ENCODE assay signal across 8 mouse cellular contexts in genomic region chr2:160744040-160744822, GRCm38 (mm10). TPM values are rescaled to one million over a fixed set of nuclear protein-coding genes. Genes with fewer than 3 reads are reported as not detected.
DNase-seq lines count a peak whose midpoint lies in the region; ATAC-seq and TF ChIP-seq lines count a peak whose summit lies in the region.

No protein-coding gene starts in this region.

- H3K4me1 ChIP-seq in liver, embryonic 14.5 days (replicated peaks; ENCODE audit: control insufficient read depth in 2 of 2, insufficient read depth in 2 of 2, low read length in 1 of 2): peaks cover 0 to 13% of the 10 kb centered on the region in 2 experiments; a peak in 2 of 4 replicates
- peaks cover 45% of the 10 kb centered on the region for H3K4me1 ChIP-seq in lung, postnatal 0 days (ENCODE audit: insufficient read depth, low read depth, low read length)
- peaks cover 13% of the 10 kb centered on the region for H3K4me1 ChIP-seq in small intestine, adult 2 months (ENCODE audit: control insufficient read depth, insufficient read depth, insufficient read length, low read length)
- H3K4me1 ChIP-seq in forebrain, embryonic 16.5 days (replicated peaks; ENCODE audit: control insufficient read depth, insufficient read depth, low read length): peaks cover 30% of the 10 kb centered on the region

- H3K27me3 ChIP-seq in liver, embryonic 14.5 days (ENCODE audit: control insufficient read depth, insufficient read depth, low read length): no peaks in the 10 kb centered on the region
- H3K27me3 ChIP-seq in lung, postnatal 0 days (replicated peaks; ENCODE audit: insufficient read depth, low read length): no peaks in the 10 kb centered on the region
- no peaks in the 10 kb centered on the region for H3K27me3 ChIP-seq in small intestine, adult 2 months (ENCODE audit: control insufficient read depth, insufficient read depth, low read length)
- no peaks in the 10 kb centered on the region for H3K27me3 ChIP-seq in forebrain, embryonic 16.5 days (replicated peaks; ENCODE audit: control insufficient read depth, insufficient read depth, low read length)

- whole genome bisulfite sequencing in liver, embryonic 14.5 days (ENCODE audit: insufficient replicate concordance): 56% methylated on average over 7 of the region's 7 CpGs
- WGBS in lung, postnatal 0 days: 65% methylated on average over 7 of the region's 7 CpGs
- WGBS in small intestine, adult 2 months: 84% methylated on average over 7 of the region's 7 CpGs
- 89% methylated on average over 7 of the region's 7 CpGs for WGBS in forebrain, embryonic 16.5 days

- no peak overlapping the region for H3K4me2 ChIP-seq in liver, embryonic 14.5 days (ENCODE audit: low read depth)
- no peak overlapping the region for H3K4me2 ChIP-seq in lung, postnatal 0 days (replicated peaks; ENCODE audit: low read depth, low read length)
- H3K4me2 ChIP-seq in forebrain, embryonic 16.5 days (ENCODE audit: low read length): no peak overlapping the region

- H3K36me3 ChIP-seq in liver, embryonic 14.5 days (replicated peaks; ENCODE audit: control insufficient read depth, insufficient read depth, low read depth): no peaks in the 10 kb centered on the region
- peaks cover 15% of the 10 kb centered on the region for H3K36me3 ChIP-seq in lung, postnatal 0 days (ENCODE audit: insufficient read depth, low read length)
- peaks cover 8% of the 10 kb centered on the region for H3K36me3 ChIP-seq in small intestine, adult 2 months (ENCODE audit: control insufficient read depth, insufficient read depth, low read length)
- peaks cover 17% of the 10 kb centered on the region for H3K36me3 ChIP-seq in forebrain, embryonic 16.5 days (ENCODE audit: control insufficient read depth, insufficient read depth)

- H3K9me3 ChIP-seq in liver, embryonic 14.5 days (ENCODE audit: control insufficient read depth, low read length): no peaks in the 10 kb centered on the region
- no peaks in the 10 kb centered on the region for H3K9me3 ChIP-seq in lung, postnatal 0 days (ENCODE audit: low read length)
- H3K9me3 ChIP-seq in forebrain, embryonic 16.5 days (ENCODE audit: control insufficient read depth, low read length): no peaks in the 10 kb centered on the region

- peak; percentile 50 for TF ChIP-seq CTCF in liver, embryonic 14.5 days (IDR thresholded peaks at IDR 0.05; ENCODE audit: low read depth)
- TF ChIP-seq CTCF in lung, postnatal 0 days (IDR thresholded peaks at IDR 0.05): peak; percentile 79
- TF ChIP-seq CTCF in small intestine, adult 2 months (IDR thresholded peaks at IDR 0.05; ENCODE audit: extremely low read depth, insufficient read length, insufficient replicate concordance, low read depth, low read length): peak; percentile 43; the same call in 1 of the 2 replicates

- no peak for TF ChIP-seq POLR2A in small intestine, adult 2 months (IDR thresholded peaks at IDR 0.05; ENCODE audit: low read depth, low read length)

- ATAC-seq in liver, embryonic 14.5 days (ENCODE audit: insufficient read depth): no peak
- ATAC-seq in lung, postnatal 0 days: peak; percentile 46
- no peak for ATAC-seq in forebrain, embryonic 16.5 days

- no peak overlapping the region for H3K27ac ChIP-seq in liver, embryonic 14.5 days
- H3K27ac ChIP-seq in lung, postnatal 0 days (ENCODE audit: low read length): peak overlapping the region; percentile 69
- no peak overlapping the region for H3K27ac ChIP-seq in small intestine, adult 2 months (ENCODE audit: insufficient read depth, low read depth, low read length)
- H3K27ac ChIP-seq in forebrain, embryonic 16.5 days (ENCODE audit: low read length): no peak overlapping the region

- DNase-seq in liver, embryonic 14.5 days (ENCODE audit: low read depth in 3 of 3, low spot score in 3 of 3): peak in 1 of 3 experiments; percentile 33
- DNase-seq in liver (no peak), ZHBTc4 (ENCODE audit: low read depth, low spot score) (peak; percentile 90)
- DNase-seq in embryo, embryonic 11 days: peak; percentile 68
- DNase-seq in heart, postnatal 10 days: peak; percentile 85 to 88
- peak; percentile 87 for DNase-seq in lung, postnatal 0 days (ENCODE audit: low spot score)

- no peak overlapping the region for H3K9ac ChIP-seq in liver, embryonic 14.5 days (replicated peaks)
- H3K9ac ChIP-seq in lung, postnatal 0 days (replicated peaks; ENCODE audit: low read depth): no peak overlapping the region
- no peak overlapping the region for H3K9ac ChIP-seq in forebrain, embryonic 16.5 days (replicated peaks; ENCODE audit: low read depth, low read length)

- intact Hi-C loops in heart, postnatal 10 days (cut with DNase I): no loop called here

- TF ChIP-seq EP300 in liver, embryonic 14.5 days (IDR thresholded peaks at IDR 0.05; ENCODE audit: low read depth): no peak
- TF ChIP-seq EP300 in lung, postnatal 0 days (IDR thresholded peaks at IDR 0.05): 0 out of 2 replicates have a peak, but pooled peaks have one; percentile 10

- H3K4me3 ChIP-seq in liver, embryonic 14.5 days (ENCODE audit: insufficient read depth in 1 of 2, low read depth in 2 of 2, low read length in 2 of 2): no peak overlapping the region
- H3K4me3 ChIP-seq in lung, postnatal 0 days (ENCODE audit: low read depth, low read length): no peak overlapping the region
- H3K4me3 ChIP-seq in small intestine, adult 2 months (ENCODE audit: low read depth, low read length): no peak overlapping the region
- H3K4me3 ChIP-seq in forebrain, embryonic 16.5 days (replicated peaks; ENCODE audit: low read length): no peak overlapping the region

RNA-seq across cellular contexts. Expression of gene Plcg1, which starts 13.1 kb away (rescaled TPM):
- polyA plus RNA-seq in liver, embryonic 14.5 days (2012; rRNA removed): 4.2 and 5.4 TPM in 2 replicates
- polyA plus RNA-seq in liver, embryonic 14.5 days (2014; fragmentation: Nextera tagmentation; extraction: Ambion mirVana): 3.3 and 3.9 TPM in 2 replicates
- 10 to 100 TPM; 97.2 to 99.0 TPM for total RNA-seq in heart, postnatal 10 days (2021)
- polyA plus RNA-seq in lung, postnatal 0 days (2015; fragmentation: Nextera tagmentation; extraction: Ambion mirVana): 34.8 and 36.4 TPM in 2 replicates
- polyA plus RNA-seq in small intestine, adult 2 months (2012; rRNA removed): 7.5 and 17.3 TPM in 2 replicates
- 83.2 and 84.4 TPM in 2 replicates for polyA plus RNA-seq in forebrain, embryonic 16.5 days (2015; fragmentation: Nextera tagmentation; extraction: Ambion mirVana)
